Mouse (Mus musculus) layer of hippocampus, postnatal 25 days (tissue): ENCODE results near the gene Uqcc3. TPM values are rescaled to one million over a fixed set of nuclear protein-coding genes. Genes with fewer than 3 reads are reported as not detected.
A peak's percentile ranks its signal among the peaks of the same experiment; 100 is the strongest.
"Not testable (repeated sequence)": the region's sequence is repeated elsewhere in the genome, so short reads cannot be mapped to it uniquely, and the experiment has no call there.

Experiments
- DNase-seq, 2 experiments: peaks; one replicate each; pipeline ENCODE4 v3.0.0; 2022; ENCODE audit warnings: mixed read lengths in 2 of 2, low spot score in 1 of 2; ENCODE audit errors: extremely low spot score in 1 of 2
- total RNA-seq, 2 experiments: library from RNA; stranded (reverse); gene quantifications; 2 replicates each; pipeline ENCODE4 v1.2.3; 2021

The Uqcc3 gene
- total RNA-seq: 10 to 100 TPM; 31.2 to 36.4 TPM

DNA sequence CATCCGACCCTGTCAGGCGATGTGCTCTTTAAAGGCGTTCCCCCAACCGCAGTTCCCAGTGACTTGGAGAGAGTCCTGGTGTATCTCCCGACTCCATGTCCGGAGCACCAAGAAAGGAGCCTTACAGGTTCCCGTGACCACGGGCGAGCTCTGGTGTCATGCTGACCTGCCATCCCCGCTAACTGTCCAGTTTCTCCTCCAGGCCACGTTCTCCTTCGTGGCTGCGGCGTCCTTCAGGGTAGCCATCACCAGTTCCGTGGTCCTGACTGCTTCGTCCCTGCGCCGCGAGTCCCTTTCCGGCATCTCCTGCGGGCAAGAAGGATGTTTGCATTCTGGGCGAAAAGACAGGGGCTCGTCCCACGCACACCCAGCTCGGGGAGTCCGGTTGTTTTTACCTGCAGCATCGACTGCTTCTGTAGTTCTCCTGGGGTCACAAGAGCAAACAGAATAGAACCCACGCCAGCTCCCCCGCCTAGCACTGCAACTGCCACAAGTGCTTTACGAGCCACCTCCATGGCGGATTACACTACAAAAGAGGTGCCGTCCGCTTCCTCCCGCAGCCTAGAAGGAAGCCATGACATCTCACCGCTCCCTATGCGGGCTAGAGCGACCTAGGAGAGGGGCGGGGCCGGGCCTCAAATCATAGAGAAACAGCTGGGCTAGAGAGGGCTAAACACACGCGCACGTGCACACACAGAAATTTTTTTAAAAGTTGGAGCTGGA, at the start of gene Uqcc3:
TSS of gene Uqcc3 (minus strand) at position 613 of the 723 bp plus-strand sequence.
- DNase-seq: peak; percentile 78

DNA sequence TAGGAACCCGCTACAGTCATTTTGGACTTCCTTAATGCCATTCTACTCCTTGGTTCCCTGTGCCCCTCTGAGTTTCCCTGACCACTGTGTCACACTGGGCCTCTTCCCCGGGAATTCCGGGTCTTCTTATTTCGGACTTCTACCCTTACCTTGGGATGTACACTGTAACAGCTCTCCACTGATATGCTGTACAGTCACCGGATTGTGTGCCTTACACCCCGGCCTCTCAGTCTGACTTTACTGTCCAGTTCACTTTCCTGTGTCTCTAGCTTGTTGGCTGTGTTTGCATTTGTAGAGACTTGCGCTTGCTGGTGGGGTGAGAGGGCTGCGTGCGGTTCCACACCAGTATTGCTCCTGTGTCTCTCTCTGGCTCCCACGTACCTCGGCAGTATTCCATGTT, 49.4 kb upstream of the Uqcc3 start:
- DNase-seq: no peak

- DNase-seq: peak in 1 of 2 experiments; percentile 42
These were observed 48.7 kb upstream of the Uqcc3 start, which contains the start of the genes Rom1 and Eml3 for GRCm38 (mm10) chr19:8929224-8930088. Gene Rom1 (minus strand): TSS chr19:8929356. Gene Eml3 (plus strand): TSS chr19:8929552.

- DNase-seq: no peak
These were observed 48.0 kb upstream of the Uqcc3 start for GRCm38 (mm10) chr19:8928689-8929223.

- DNase-seq: no peak
These were observed 47.3 kb upstream of the Uqcc3 start for GRCm38 (mm10) chr19:8927891-8928525.

DNA sequence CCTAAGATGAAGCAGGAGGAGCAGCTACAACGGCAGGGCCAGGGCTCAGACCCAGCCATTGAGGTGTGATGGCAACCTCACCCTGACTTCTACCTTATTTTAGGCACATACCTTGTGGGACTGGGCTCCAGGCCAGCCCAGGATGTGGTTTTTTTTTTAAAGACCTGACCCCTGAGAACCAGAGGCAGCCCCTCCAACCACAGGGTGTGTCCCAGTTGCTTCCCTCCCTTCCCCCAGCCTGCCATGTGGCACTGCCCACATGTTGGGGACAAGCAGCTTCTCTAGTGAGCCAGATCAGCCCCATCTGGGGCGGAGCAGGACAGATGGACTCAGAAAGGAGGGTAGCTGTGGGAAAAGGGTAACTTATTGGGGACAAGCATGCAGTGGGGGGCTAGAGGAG, 46.0 kb upstream of the Uqcc3 start:
- DNase-seq: no peak

DNA sequence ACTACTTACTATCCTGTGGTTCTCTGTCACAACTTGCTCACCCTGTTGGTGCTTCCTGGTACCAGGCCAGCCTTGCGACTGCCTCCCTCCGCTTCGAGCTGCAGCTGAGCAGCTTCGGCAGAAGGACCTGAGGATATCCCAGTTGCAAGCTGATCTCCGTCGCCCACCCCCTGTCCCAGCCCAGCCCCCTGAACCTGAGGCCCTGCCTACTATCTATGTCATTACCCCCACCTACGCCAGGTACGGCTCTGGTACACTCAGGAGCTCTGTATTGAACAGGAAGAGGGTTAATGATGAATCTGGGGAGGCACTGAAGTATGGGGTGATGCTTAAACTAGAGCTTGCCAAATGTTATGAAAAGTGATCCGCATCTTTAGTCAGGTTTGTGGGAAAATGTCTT, 41.0 kb upstream of the Uqcc3 start:
- no peak for DNase-seq

DNA sequence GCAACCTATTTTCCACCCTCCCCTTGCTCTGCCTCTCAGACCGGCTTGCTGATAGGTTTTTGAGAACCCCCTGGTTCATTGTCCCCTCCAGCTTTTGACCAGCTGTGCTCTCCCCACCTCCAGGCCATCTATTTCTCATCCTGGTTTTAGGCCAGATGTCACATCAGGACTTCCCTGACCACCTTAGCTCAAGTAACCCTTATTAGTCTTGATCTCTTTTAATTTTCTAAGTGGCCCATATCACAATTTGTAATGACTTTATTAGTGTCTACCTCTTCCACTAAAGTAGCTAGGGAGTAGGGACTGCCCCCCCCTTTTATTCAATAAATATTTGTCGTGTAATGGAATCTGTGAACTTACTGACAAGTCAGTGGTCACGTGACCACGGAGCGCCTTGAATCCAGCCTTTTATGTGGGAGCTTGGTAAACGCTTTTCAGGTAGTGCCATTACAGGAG, 40.1 kb upstream of the Uqcc3 start:
- DNase-seq: no peak

- DNase-seq: peak; percentile 85 to 90
These were observed 39.5 kb upstream of the Uqcc3 start, which contains the start of gene B3gat3 for GRCm38 (mm10) chr19:8920073-8920736. Gene B3gat3 (plus strand): TSS chr19:8920374.

- no peak for DNase-seq
These were observed 39.0 kb upstream of the Uqcc3 start for GRCm38 (mm10) chr19:8919684-8920072.

DNA sequence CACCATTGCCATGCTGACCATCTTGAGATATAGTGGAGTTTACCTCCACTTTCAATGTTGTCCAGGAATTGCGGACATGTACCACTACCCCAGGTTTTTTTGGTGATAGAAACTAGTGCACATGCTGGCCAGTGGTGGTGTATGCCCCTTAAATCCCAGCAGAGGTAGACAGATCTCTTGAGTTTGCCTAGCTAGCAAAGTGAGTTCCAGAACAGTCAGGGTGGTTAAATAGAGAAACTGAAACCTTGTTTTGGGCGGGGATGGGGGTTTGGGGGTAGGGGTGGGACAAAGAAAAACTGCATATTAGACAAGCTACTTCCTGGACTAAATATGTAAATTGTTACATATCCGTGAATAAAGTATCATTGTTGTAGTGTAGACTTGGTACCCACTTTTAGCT, 38.3 kb upstream of the Uqcc3 start:
- no peak for DNase-seq

GRCm38 (mm10) chr19:8914212-8914611, 33.5 kb upstream of the Uqcc3 start:
- DNase-seq: no peak

GRCm38 (mm10) chr19:8911810-8912209, 31.1 kb upstream of the Uqcc3 start:
- no peak for DNase-seq

DNA sequence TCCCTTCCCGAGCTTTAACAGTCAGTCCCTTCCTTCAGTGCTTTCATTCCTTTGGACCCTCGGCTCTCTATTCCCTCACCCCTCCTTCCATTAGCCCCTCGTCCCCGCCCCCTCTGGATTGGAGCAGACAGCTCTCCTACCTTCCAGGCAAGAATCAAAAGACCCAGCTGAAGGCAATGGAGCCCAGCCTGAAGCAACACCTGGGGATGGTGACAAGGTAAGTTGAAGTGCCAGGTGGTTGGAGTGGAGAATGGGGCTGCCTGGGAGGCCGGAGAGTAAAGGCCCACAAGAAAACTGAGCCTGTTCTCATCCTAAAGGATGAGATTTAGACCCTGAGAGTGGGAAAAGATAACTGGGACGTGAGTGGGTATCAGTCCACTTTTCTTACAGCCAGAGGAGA, 27.8 kb upstream of the Uqcc3 start:
- no peak for DNase-seq

- DNase-seq: no peak
These were observed 22.7 kb upstream of the Uqcc3 start for GRCm38 (mm10) chr19:8903412-8903811.

DNA sequence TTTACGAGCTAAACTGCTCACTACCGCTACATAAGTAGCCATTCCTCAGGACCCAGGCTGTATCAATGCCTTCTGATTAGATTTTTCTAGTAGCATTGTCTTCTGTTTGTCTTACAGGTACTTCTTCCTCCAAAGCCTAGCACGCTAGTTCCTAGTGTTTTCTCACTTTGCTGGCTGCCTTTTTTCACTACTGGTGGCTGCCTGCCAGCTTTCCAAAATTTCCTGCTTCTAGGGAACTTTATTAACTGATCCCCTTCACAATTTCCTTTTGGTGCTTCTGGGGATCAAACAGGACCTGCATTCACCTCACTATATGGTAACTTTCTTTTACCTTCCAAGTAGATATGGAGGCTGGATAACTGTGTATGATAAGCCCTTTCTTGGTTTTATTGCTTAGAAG, 18.4 kb upstream of the Uqcc3 start:
- no peak for DNase-seq

- no peak for DNase-seq
These were observed 17.9 kb upstream of the Uqcc3 start for GRCm38 (mm10) chr19:8898576-8898975.

DNA sequence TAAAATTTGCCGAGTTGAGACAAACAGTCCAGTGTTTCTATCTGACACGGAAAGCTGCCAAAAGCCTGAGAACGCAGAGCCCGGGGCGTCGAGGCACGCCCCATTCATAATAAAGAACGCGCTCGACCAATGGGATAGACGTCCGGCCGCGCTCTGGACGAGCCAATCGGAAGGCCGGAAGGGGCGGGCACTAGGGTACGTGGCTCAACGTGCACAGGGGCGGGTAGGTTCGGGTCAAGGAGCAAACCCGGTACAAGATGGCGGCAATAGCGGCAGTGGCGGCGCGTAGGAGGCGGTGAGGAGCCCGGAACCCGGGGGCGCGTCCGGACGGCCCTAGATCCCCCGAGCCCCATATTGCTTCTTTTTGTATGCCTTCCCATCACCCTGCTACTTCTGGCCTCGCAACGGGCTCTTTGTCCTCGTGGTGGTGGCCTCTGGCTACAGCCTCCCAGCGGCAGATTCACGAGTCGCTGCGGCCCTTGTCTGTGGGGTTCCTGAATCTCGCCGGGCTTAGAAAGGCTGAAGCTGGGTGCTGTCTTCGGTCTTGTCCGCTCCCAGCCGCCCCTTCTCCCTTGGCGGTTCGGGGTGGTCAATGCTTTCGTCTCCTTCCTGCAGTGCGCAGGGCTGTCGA, 17.3 kb upstream of the Uqcc3 start, which contains the start of gene Ganab:
TSS of gene Ganab (plus strand) at position 207 of the 631 bp plus-strand sequence.
- peak; percentile 86 to 87 for DNase-seq

DNA sequence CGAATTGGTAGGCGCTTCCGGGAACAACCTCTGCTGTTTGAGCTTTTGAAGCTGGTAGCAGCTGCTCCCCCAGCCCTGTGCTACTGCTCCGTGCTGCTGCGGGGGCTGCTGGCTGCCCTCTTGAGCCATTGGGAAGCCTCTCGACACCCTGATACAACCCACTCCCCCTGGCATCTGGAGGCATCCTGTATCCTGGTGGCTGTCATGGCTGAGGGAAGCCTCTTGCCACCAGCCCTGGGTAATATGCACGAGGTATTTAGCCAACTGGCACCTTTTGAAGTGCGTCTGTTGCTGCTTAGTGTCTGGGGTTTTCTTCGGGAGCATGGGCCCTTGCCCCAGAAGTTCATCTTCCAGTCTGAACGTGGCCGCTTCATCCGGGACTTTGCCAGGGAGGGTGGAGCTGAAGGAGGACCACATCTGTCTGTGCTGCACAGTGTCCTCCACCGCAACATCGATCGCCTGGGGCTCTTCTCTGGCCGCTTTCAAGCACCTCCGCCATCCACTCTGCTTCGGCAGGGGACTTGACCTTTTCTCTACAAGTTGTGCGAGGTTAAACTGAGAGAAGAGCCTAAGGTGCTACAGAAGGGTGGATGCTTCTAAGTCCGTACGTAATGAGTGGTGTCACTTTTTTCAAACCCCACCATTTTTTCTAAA, 16.6 kb upstream of the Uqcc3 start:
- DNase-seq: not testable (repeated sequence)
